Mouse (Mus musculus) midbrain, postnatal 0 days (tissue): ENCODE data around the gene 2610042L04Rik. TPM values are rescaled to one million over a fixed set of nuclear protein-coding genes. Genes with fewer than 3 reads are reported as not detected.
"Not testable (repeated sequence)": the region's sequence is repeated elsewhere in the genome, so short reads cannot be mapped to it uniquely, and the experiment has no call there.

Experiments used
- ATAC-seq: fragments of 200-750 bp; cut with Nextera tagmentation; 2 replicates; pipeline ENCODE4 v1.8.0; 2017; ENCODE audit warnings: moderate number of reproducible peaks, mild to moderate bottlenecking, moderate TSS enrichment, moderate library complexity; ENCODE audit not compliant: low FRiP score
- DNase-seq: peaks from one replicate; pipeline ENCODE4 v3.0.0-alpha.2; 2015; ENCODE audit warnings: low spot score
- H3K27ac ChIP-seq: fragments of 300-500 bp; sonication (generic); 2 replicates; pipeline ENCODE4 v1.5.1; 2014; ENCODE audit warnings: low read depth, mild to moderate bottlenecking, low read length, mixed read lengths
- H3K27me3 ChIP-seq: fragments of 300-500 bp; sonication (generic); 2 replicates; pipeline ENCODE4 v1.6.1; 2014; ENCODE audit warnings: low read length, control low read depth, mixed read lengths; ENCODE audit not compliant: insufficient read depth
- H3K36me3 ChIP-seq: fragments of 300-500 bp; sonication (generic); 2 replicates; pipeline ENCODE4 v1.6.1; 2014; ENCODE audit warnings: low read length, control low read depth, mixed read lengths; ENCODE audit not compliant: insufficient read depth
- H3K4me1 ChIP-seq: fragments of 300-500 bp; sonication (generic); 2 replicates; pipeline ENCODE4 v1.6.1; 2014; ENCODE audit warnings: mild to moderate bottlenecking, control low read depth, antibody characterized with exemption, low read length, mixed read lengths; ENCODE audit not compliant: insufficient read depth
- H3K4me2 ChIP-seq: fragments of 300-500 bp; sonication (generic); 2 replicates; pipeline ENCODE4 v1.6.1; 2014; ENCODE audit warnings: low read depth, mild to moderate bottlenecking, low read length, mixed read lengths; ENCODE audit not compliant: poor library complexity, severe bottlenecking
- H3K4me3 ChIP-seq: fragments of 300-500 bp; sonication (generic); 2 replicates; pipeline ENCODE4 v1.5.1; 2014; ENCODE audit warnings: low read depth, mild to moderate bottlenecking, low read length, moderate library complexity
- H3K9ac ChIP-seq: fragments of 300-500 bp; sonication (generic); replicated peaks from 2 replicates; pipeline ENCODE4 v1.6.1; 2014; ENCODE audit warnings: mild to moderate bottlenecking, low read length, moderate library complexity, mixed read lengths; ENCODE audit not compliant: poor library complexity, severe bottlenecking
- H3K9me3 ChIP-seq: fragments of 300-500 bp; sonication (generic); 2 replicates; pipeline ENCODE4 v1.6.1; 2016; ENCODE audit warnings: low read length, control low read depth
- CTCF ChIP-seq: IDR thresholded peaks from 2 replicates; pipeline ENCODE4 v1.5.1; 2016; ENCODE audit warnings: antibody characterized with exemption, mild to moderate bottlenecking
- WGBS: fragments of 180-500 bp; shearing (Covaris S2); extraction: QIAGEN DNeasy Blood & Tissue Kit; methylation state at CpG from one replicate; pipeline ENCODE4 v1.1.7; 2014; 5-methylcytosine and 5-hydroxymethylcytosine counted together
- polyA plus RNA-seq: library from polyadenylated mRNA; unstranded; fragments of >200 nt; fragmentation: Nextera tagmentation; extraction: Ambion mirVana; gene quantifications from 2 replicates; pipeline ENCODE4 v1.2.1, GENCODE M21; 2015
- total RNA-seq: library from RNA; depleted of rRNA; stranded (reverse); fragments of >200 nt; gene quantifications from 2 replicates; pipeline ENCODE4 v1.2.3, GENCODE M21; 2014; rRNA removed

The 2610042L04Rik gene
- total RNA-seq (3.5 and 8.7 TPM in 2 replicates), polyA plus RNA-seq (6.8 and 7.0 TPM in 2 replicates)

DNA sequence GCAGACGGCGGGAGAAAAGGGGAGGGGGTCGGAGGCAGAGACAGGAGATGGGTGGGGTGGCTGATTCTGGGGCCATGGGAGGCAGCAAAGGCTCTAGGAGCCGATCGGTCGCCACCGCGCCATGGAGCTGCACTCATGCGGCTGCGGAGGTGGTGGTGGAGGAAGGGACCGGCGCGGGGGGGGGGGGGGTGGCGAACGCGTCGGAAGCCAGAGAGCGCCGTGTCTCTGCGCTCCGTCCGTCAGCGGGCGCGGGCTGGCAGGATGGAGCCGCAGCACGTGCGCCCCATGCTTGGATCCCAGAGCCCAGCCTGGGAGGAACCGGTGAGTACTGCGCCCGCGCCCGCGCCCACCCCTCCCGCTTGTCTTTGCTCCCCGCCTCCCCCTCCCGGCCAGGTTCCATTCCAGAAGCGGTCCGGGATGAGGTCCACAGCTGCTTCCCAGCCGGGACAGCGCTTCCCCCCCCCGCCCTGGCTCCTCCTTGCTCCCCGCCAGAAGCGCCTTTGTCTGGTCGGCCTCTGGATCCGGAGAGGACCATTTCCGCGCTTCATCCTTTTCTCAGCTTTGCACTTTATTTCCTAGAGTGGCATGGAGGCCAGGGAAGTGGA lies at the start of gene 2610042L04Rik:
2610042L04Rik (plus strand) TSS at position 288 of the 605 bp plus-strand sequence.
- H3K9me3 ChIP-seq, ATAC-seq, H3K27ac ChIP-seq, H3K4me1 ChIP-seq, H3K27me3 ChIP-seq, H3K36me3 ChIP-seq: not testable (repeated sequence)
- Histone ChIP-seq H3K4me3 (peak within 1 kb of the TSS; percentile 42), H3K4me2 (peak within 1 kb of the TSS; percentile 47), H3K9ac (peak within 1 kb of the TSS; percentile 46; the same call in 1 of the 2 replicates)
- DNase-seq: peak; percentile 0
- 0% methylated on average over 28 of the region's 48 CpGs for WGBS

DNA sequence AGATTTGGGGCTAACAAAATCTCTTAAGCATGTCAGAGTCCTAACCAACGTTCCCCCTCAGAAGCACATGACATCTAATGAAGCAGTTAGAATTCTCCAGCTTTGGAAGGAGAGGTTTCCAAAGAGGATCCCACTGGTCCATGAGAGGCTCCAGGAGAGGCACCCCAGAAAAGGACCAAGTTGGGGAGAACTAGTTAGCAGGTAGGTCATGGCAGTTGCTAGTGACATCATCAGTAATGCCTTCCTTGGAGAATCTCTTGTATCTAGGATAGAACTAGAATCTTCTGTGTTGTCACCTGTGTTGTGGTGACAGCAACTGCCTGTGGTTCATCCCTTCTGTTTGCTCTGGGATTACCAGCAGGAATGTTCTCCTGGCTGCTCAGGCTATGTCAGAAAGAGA lies 17.6 kb upstream of the 2610042L04Rik start, which contains the start of gene Gm3149:
Gm3149 (plus strand) TSS at position 301 of the 400 bp plus-strand sequence.
- DNase-seq, ATAC-seq: not testable (repeated sequence)

DNA sequence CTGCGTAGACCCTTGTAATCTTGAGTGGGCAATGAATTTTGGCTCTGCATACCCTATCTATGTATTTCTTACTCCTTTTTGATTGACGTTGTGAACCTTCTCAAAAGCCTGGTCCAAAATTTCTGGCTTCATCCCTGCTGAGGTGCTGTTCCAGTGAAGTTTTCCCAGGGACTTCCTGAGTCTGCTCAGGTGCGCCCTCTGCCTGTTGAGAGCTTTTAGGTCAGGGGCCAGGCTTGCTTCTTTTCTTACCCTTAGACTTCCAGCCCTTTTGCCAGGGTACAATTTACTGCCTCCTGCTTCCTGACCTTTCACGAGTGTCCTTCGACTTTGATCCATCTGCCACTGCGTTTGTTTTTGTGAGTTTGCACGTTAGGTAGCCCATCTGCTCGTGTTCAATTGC lies 943 bp downstream of the 2610042L04Rik start:
- H3K27ac ChIP-seq, H3K27me3 ChIP-seq, H3K9me3 ChIP-seq, H3K4me1 ChIP-seq, H3K4me2 ChIP-seq, H3K36me3 ChIP-seq, H3K4me3 ChIP-seq, ATAC-seq, H3K9ac ChIP-seq: not testable (repeated sequence)
- WGBS: 12% methylated on average over 7 of the region's 8 CpGs
- peak; percentile 65 for TF ChIP-seq CTCF
- peak; percentile 0 for DNase-seq

More for the DNA sequence above, 17.6 kb upstream of the 2610042L04Rik start, which contains the start of gene Gm3149:
- not testable (repeated sequence) for H3K9me3 ChIP-seq, H3K27ac ChIP-seq, H3K4me3 ChIP-seq, H3K36me3 ChIP-seq, H3K27me3 ChIP-seq, H3K4me1 ChIP-seq, H3K4me2 ChIP-seq, H3K9ac ChIP-seq
- no CpG with 5 or more reads among the region's 1 CpGs for WGBS

DNA sequence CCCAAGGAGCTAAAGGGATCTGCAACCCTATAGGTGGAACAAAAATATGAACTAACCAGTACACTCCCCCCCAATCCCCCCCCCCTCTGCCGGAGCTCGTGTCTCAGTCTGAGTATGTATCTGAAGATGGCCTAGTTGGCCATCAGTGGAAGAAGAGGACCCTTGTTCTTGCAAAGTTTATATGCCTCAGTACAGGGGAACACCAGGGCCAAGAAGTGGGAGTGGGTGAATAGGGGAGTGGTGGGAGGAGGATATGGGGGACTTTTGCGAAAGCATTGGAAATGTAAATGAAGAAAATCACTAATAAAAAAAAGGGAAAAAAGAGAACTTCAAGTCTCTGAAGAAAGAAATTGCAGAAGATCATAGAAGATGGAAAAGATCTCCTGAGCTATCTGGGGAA lies 34.4 kb downstream of the 2610042L04Rik start:
- not testable (repeated sequence) for H3K27me3 ChIP-seq, H3K27ac ChIP-seq, H3K4me3 ChIP-seq, H3K4me1 ChIP-seq, H3K36me3 ChIP-seq, H3K9ac ChIP-seq, ATAC-seq, DNase-seq, H3K4me2 ChIP-seq, H3K9me3 ChIP-seq
- 71% methylated on average over 2 of the region's 3 CpGs for WGBS

DNA sequence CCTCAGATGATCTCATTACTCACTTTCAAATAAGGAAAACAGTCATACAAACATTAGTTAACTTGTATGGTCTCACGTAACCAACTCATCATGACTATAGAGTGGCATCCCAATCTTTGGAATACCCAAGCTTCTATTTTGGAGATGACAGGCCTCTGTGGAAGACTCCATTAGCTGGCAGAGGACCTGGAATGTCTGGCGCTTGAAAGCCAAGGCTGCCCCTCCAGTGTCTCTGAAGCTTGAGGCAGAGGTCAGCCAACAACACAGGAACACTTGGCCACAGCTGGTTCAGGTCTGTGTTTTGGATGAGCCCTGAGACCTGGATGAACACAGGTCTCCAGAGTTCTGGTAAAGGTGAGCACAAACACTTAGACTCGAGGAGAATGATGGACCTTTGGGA lies 35.1 kb downstream of the 2610042L04Rik start:
- DNase-seq, ATAC-seq, H3K4me2 ChIP-seq, H3K9ac ChIP-seq, H3K4me1 ChIP-seq, H3K27ac ChIP-seq, H3K36me3 ChIP-seq, H3K4me3 ChIP-seq, H3K9me3 ChIP-seq, H3K27me3 ChIP-seq: not testable (repeated sequence)
- WGBS: 75% methylated on average over 3 of the region's 3 CpGs

DNA sequence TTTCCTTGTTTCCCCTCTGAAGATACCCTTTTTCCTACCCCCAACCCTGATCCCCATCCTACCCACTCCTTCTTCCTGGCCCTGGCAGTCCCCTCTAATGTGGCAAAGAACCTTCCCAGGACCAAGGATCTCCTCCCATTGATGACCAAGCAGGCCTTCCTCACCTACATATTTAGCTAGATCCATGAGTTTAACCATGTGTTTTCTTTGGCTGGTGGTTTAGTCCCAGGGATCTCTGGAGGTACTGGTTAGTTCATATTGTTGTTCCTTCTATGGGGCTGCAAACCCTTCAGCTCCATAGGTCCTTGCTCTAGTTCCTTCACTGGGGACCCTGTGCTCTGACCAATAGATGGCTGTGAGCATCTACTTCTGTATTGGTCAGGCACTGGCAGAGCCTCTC lies 43.3 kb downstream of the 2610042L04Rik start:
- H3K4me3 ChIP-seq, H3K4me2 ChIP-seq, H3K9ac ChIP-seq, DNase-seq, H3K36me3 ChIP-seq, H3K27ac ChIP-seq, H3K9me3 ChIP-seq, H3K4me1 ChIP-seq, ATAC-seq, H3K27me3 ChIP-seq: not testable (repeated sequence)

DNA sequence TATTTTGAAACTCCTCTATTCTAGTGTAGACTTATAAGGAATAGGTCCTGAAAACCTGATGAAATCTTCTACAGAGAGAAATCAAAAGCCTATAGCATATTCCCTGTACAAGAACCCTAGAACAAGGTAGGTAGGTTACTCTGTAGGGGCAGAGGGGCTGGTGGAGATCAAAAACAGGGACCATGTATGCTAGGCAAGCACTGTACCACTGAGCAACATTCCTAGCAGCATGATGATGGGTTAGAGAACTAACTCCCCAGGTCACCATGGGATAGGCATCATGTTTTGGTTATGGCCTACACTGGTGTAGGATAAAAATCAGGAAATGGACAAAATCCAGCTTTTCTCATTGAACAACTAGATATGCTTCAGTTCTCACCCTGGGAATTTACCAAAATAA lies 51.0 kb downstream of the 2610042L04Rik start:
- H3K4me1 ChIP-seq, H3K27me3 ChIP-seq, H3K4me3 ChIP-seq, DNase-seq, H3K9me3 ChIP-seq, H3K36me3 ChIP-seq, ATAC-seq, H3K4me2 ChIP-seq, H3K9ac ChIP-seq, H3K27ac ChIP-seq: not testable (repeated sequence)

DNA sequence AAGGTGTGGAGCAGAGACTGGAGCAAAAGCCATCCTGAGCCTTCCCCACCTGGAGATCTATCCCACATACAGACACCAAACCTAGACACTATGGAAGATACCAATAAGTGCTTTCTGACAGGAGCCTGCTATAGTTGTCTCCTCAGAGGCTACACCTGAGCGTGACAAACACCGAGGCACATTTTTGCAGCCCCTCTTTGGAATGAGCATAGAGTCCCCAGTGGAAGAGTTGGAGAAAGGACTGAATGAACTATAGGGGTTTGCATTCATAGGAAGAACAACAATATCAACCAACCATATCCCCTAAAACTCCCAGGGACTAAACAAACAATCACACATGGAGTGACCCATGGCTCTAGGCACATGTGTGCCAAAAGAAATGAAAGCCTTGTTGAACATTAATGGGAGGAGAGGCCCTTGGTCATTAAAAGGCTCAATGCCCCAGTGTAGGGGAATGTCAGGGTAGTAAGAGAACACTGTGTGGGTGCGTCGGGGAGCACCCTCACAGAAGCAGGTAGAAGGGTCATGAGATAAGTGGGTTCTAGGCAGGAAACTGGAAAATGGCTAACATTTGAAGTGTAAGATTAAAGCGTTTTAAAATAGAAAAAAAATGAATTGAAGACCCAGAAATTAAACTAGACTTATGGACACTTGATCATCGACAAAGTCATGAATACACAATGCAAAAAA lies 58.4 kb downstream of the 2610042L04Rik start:
- H3K4me1 ChIP-seq, ATAC-seq, H3K27ac ChIP-seq, H3K4me2 ChIP-seq, H3K27me3 ChIP-seq, H3K36me3 ChIP-seq, H3K4me3 ChIP-seq, DNase-seq, H3K9me3 ChIP-seq, H3K9ac ChIP-seq: not testable (repeated sequence)
- WGBS: 92% methylated on average over 2 of the region's 6 CpGs

DNA sequence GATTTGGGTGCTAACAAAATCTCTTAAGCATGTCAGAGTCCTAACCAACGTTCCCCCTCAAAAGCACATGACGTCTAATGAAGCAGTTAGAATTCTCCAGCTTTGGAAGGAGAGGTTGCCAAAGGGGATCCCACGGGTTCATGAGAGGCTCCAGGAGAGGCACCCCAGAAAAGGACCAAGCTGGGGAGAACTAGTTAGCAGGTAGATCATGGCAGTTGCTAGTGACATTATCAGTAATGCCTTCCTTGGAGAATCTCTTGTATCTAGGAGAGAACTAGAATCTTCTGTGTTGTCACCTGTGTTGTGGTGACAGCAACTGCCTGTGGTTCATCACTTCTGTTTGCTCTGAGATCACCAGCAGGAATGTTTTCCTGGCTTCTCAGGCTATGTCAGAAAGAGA lies 62.7 kb downstream of the 2610042L04Rik start, which contains the start of gene Gm3159:
Gm3159 (plus strand) TSS at position 301 of the 400 bp plus-strand sequence.
- ATAC-seq, H3K9ac ChIP-seq, H3K9me3 ChIP-seq, H3K36me3 ChIP-seq, H3K27ac ChIP-seq, H3K4me3 ChIP-seq, H3K4me2 ChIP-seq, DNase-seq, H3K4me1 ChIP-seq, H3K27me3 ChIP-seq: not testable (repeated sequence)
- WGBS: 86% methylated on average over 1 of the region's 3 CpGs
